Mouse (Mus musculus): ENCODE measurements around the gene Serpind1. TPM values are rescaled to one million over a fixed set of nuclear protein-coding genes. Genes with fewer than 3 reads are reported as not detected.

Serpind1 gene
- polyA plus RNA-seq (2014; fragmentation: Nextera tagmentation; extraction: Ambion mirVana) = 0.15 and 0.23 TPM in 2 replicates

GRCm38 (mm10) chr16:17331116-17331515 lies at the start of gene Serpind1:
Serpind1 (plus strand) TSS chr16:17331371.
- H3K9ac ChIP-seq (ENCODE audit: low read length) = no peak within 1 kb of the TSS
- H3K4me2 ChIP-seq (ENCODE audit: low read depth) = no peak within 1 kb of the TSS
- H3K36me3 ChIP-seq (ENCODE audit: control insufficient read depth, insufficient read depth, low read length) = no peaks in the 10 kb centered on the region
- H3K4me3 ChIP-seq (ENCODE audit: low read depth, low read length) = no peak within 1 kb of the TSS
- H3K27me3 ChIP-seq (ENCODE audit: control insufficient read depth, insufficient read depth, low read length) = no peaks in the 10 kb centered on the region
- H3K4me1 ChIP-seq (ENCODE audit: control insufficient read depth, insufficient read depth, low read length) = no peaks in the 10 kb centered on the region
- DNase-seq (ENCODE audit: low spot score) (no peak), ATAC-seq (ENCODE audit: insufficient read depth, low FRiP score, low TSS enrichment) (no peak)
- 79% methylated on average over 2 of the region's 2 CpGs for WGBS
- no peak within 1 kb of the TSS for H3K27ac ChIP-seq (ENCODE audit: low read depth, low read length)
- H3K9me3 ChIP-seq (ENCODE audit: control insufficient read depth, low read length) = no peaks in the 10 kb centered on the region

GRCm38 (mm10) chr16:17283151-17283550 lies 48.0 kb upstream of the Serpind1 start:
- DNase-seq (ENCODE audit: low spot score) = no peak
- no peak overlapping the region for H3K9ac ChIP-seq (ENCODE audit: low read length)
- no peak for ATAC-seq (ENCODE audit: insufficient read depth, low FRiP score, low TSS enrichment)
- no peaks in the 10 kb centered on the region for H3K9me3 ChIP-seq (ENCODE audit: control insufficient read depth, low read length)
- no peak overlapping the region for H3K4me2 ChIP-seq (ENCODE audit: low read depth)
- peaks cover 9% of the 10 kb centered on the region for H3K27me3 ChIP-seq (ENCODE audit: control insufficient read depth, insufficient read depth, low read length)
- H3K27ac ChIP-seq (ENCODE audit: low read depth, low read length) = no peak overlapping the region
- WGBS = 89% methylated on average over 6 of the region's 6 CpGs
- peaks cover 2% of the 10 kb centered on the region; the same call in 1 of the 2 replicates for H3K4me1 ChIP-seq (ENCODE audit: control insufficient read depth, insufficient read depth, low read length)
- H3K36me3 ChIP-seq (ENCODE audit: control insufficient read depth, insufficient read depth, low read length) = peaks cover 8% of the 10 kb centered on the region
- H3K4me3 ChIP-seq (ENCODE audit: low read depth, low read length) = no peak overlapping the region

- H3K27ac ChIP-seq (ENCODE audit: low read depth, low read length) = no peak overlapping the region
- no peaks in the 10 kb centered on the region for H3K4me1 ChIP-seq (ENCODE audit: control insufficient read depth, insufficient read depth, low read length)
- H3K4me2 ChIP-seq (ENCODE audit: low read depth) = no peak overlapping the region
- H3K4me3 ChIP-seq (ENCODE audit: low read depth, low read length) = no peak overlapping the region
- H3K36me3 ChIP-seq (ENCODE audit: control insufficient read depth, insufficient read depth, low read length) = peaks cover 10% of the 10 kb centered on the region
- 94% methylated on average over 2 of the region's 2 CpGs for whole genome bisulfite sequencing
- no peak for DNase-seq (ENCODE audit: low spot score)
- no peaks in the 10 kb centered on the region for H3K9me3 ChIP-seq (ENCODE audit: control insufficient read depth, low read length)
- ATAC-seq (ENCODE audit: insufficient read depth, low FRiP score, low TSS enrichment) = no peak
- H3K27me3 ChIP-seq (ENCODE audit: control insufficient read depth, insufficient read depth, low read length) = no peaks in the 10 kb centered on the region
- H3K9ac ChIP-seq (ENCODE audit: low read length) = no peak overlapping the region
Observed at GRCm38 (mm10) chr16:17287103-17287502, 44.1 kb upstream of the Serpind1 start.

- DNase-seq (ENCODE audit: low spot score) = no peak
- WGBS = 97% methylated on average over 2 of the region's 2 CpGs
- H3K36me3 ChIP-seq (ENCODE audit: control insufficient read depth, insufficient read depth, low read length) = peaks cover 5% of the 10 kb centered on the region
- no peaks in the 10 kb centered on the region for H3K9me3 ChIP-seq (ENCODE audit: control insufficient read depth, low read length)
- H3K4me1 ChIP-seq (ENCODE audit: control insufficient read depth, insufficient read depth, low read length) = no peaks in the 10 kb centered on the region
- H3K9ac ChIP-seq (ENCODE audit: low read length) = no peak overlapping the region
- no peak overlapping the region for H3K4me2 ChIP-seq (ENCODE audit: low read depth)
- H3K27me3 ChIP-seq (ENCODE audit: control insufficient read depth, insufficient read depth, low read length) = no peaks in the 10 kb centered on the region
- no peak overlapping the region for H3K27ac ChIP-seq (ENCODE audit: low read depth, low read length)
- H3K4me3 ChIP-seq (ENCODE audit: low read depth, low read length) = no peak overlapping the region
- ATAC-seq (ENCODE audit: insufficient read depth, low FRiP score, low TSS enrichment) = no peak
Observed at GRCm38 (mm10) chr16:17291016-17291415, 40.2 kb upstream of the Serpind1 start.

DNA sequence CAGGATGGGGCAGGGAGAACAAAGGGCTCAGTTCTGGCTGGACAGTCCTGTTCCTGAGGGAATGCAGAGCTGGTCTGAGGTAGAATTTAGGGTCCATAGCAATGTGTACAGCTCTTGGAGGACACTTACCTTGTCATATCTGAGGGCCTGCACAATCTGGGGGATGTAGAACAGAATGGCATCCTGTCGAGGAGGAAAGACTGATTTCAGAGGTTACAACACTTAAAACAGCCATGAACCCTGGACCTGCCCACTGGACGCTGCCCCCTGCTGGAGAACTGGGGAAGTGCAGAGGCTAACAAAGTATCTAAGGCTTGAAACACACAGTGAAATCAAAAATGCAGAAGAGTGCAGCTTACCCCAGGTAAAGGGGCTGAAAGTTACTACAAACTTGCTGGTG lies 38.4 kb upstream of the Serpind1 start:
- peaks cover 4% of the 10 kb centered on the region for H3K36me3 ChIP-seq (ENCODE audit: control insufficient read depth, insufficient read depth, low read length)
- H3K4me3 ChIP-seq (ENCODE audit: low read depth, low read length) = no peak overlapping the region
- no peak overlapping the region for H3K4me2 ChIP-seq (ENCODE audit: low read depth)
- H3K27me3 ChIP-seq (ENCODE audit: control insufficient read depth, insufficient read depth, low read length) = no peaks in the 10 kb centered on the region
- H3K27ac ChIP-seq (ENCODE audit: low read depth, low read length) = no peak overlapping the region
- no peaks in the 10 kb centered on the region for H3K9me3 ChIP-seq (ENCODE audit: control insufficient read depth, low read length)
- ATAC-seq (ENCODE audit: insufficient read depth, low FRiP score, low TSS enrichment) = no peak
- no peaks in the 10 kb centered on the region for H3K4me1 ChIP-seq (ENCODE audit: control insufficient read depth, insufficient read depth, low read length)
- WGBS = 5% methylated on average over 2 of the region's 2 CpGs
- DNase-seq (ENCODE audit: low spot score) = peak; percentile 80
- H3K9ac ChIP-seq (ENCODE audit: low read length) = no peak overlapping the region

GRCm38 (mm10) chr16:17300818-17301217 lies 30.4 kb upstream of the Serpind1 start:
- H3K4me2 ChIP-seq (ENCODE audit: low read depth) = no peak overlapping the region
- no peak overlapping the region for H3K9ac ChIP-seq (ENCODE audit: low read length)
- H3K27me3 ChIP-seq (ENCODE audit: control insufficient read depth, insufficient read depth, low read length) = no peaks in the 10 kb centered on the region
- ATAC-seq (ENCODE audit: insufficient read depth, low FRiP score, low TSS enrichment) (no peak), DNase-seq (ENCODE audit: low spot score) (no peak)
- no peak overlapping the region for H3K27ac ChIP-seq (ENCODE audit: low read depth, low read length)
- H3K4me1 ChIP-seq (ENCODE audit: control insufficient read depth, insufficient read depth, low read length) = no peaks in the 10 kb centered on the region
- 93% methylated on average over 3 of the region's 3 CpGs for WGBS
- H3K9me3 ChIP-seq (ENCODE audit: control insufficient read depth, low read length) = no peaks in the 10 kb centered on the region
- H3K36me3 ChIP-seq (ENCODE audit: control insufficient read depth, insufficient read depth, low read length) = peaks cover 4% of the 10 kb centered on the region
- no peak overlapping the region for H3K4me3 ChIP-seq (ENCODE audit: low read depth, low read length)

GRCm38 (mm10) chr16:17303521-17304245 lies 27.5 kb upstream of the Serpind1 start:
- Histone ChIP-seq H3K9ac (ENCODE audit: low read length) (no peak overlapping the region), H3K4me3 (ENCODE audit: low read depth, low read length) (no peak overlapping the region), H3K27me3 (ENCODE audit: control insufficient read depth, insufficient read depth, low read length) (no peaks in the 10 kb centered on the region), H3K27ac (ENCODE audit: low read depth, low read length) (no peak overlapping the region), H3K4me1 (ENCODE audit: control insufficient read depth, insufficient read depth, low read length) (no peaks in the 10 kb centered on the region), H3K4me2 (ENCODE audit: low read depth) (no peak overlapping the region), H3K9me3 (ENCODE audit: control insufficient read depth, low read length) (no peaks in the 10 kb centered on the region), H3K36me3 (ENCODE audit: control insufficient read depth, insufficient read depth, low read length) (peaks cover 7% of the 10 kb centered on the region; the same call in 1 of the 2 replicates)
- DNase-seq (ENCODE audit: low spot score) (no peak), ATAC-seq (ENCODE audit: insufficient read depth, low FRiP score, low TSS enrichment) (no peak)
- WGBS = 84% methylated on average over 5 of the region's 5 CpGs

DNA sequence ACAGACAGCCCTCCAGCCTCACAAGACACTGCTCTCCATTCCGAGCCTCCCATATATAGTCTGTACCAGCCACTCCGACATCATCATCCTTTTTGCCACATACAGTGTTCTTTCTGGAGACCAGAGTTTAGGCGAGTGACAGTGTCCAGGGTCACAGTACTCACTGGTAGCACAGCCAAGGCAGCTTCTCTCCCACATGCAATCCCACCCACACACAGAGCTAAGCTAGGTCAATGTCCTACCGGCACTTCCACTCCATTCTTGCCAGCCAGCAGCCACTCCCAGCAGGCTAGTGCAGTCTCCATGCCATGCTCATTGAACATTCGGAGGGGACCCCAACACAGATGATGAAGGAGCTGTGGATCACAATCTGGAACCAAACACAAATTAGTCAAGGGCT lies 23.7 kb upstream of the Serpind1 start:
- Histone ChIP-seq H3K4me2 (ENCODE audit: low read depth) (no peak overlapping the region), H3K27me3 (ENCODE audit: control insufficient read depth, insufficient read depth, low read length) (no peaks in the 10 kb centered on the region), H3K9me3 (ENCODE audit: control insufficient read depth, low read length) (no peaks in the 10 kb centered on the region), H3K4me1 (ENCODE audit: control insufficient read depth, insufficient read depth, low read length) (no peaks in the 10 kb centered on the region), H3K4me3 (ENCODE audit: low read depth, low read length) (no peak overlapping the region), H3K36me3 (ENCODE audit: control insufficient read depth, insufficient read depth, low read length) (peaks cover 9% of the 10 kb centered on the region; the same call in 1 of the 2 replicates), H3K27ac (ENCODE audit: low read depth, low read length) (no peak overlapping the region), H3K9ac (ENCODE audit: low read length) (no peak overlapping the region)
- DNase-seq (ENCODE audit: low spot score) (no peak), ATAC-seq (ENCODE audit: insufficient read depth, low FRiP score, low TSS enrichment) (no peak)
- 97% methylated on average over 5 of the region's 5 CpGs for WGBS

DNA sequence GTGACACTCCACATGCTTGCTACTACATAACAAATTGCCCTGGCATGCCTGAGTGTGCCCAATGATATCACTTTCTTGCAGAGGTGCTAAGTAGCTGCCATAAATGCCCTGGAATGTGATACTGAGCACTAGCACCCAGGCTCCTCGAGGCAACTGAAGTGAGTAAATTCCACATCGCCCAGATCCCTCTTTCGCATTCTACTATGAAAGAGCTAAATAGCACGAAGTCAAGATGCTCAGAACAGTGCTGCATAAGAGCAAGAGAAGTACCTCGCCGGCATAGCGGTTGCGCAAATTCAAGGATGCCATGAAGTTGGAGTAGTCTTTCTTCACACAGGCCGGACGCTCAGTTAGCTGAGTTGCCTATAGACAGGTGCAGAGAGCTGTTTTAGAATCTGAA lies 22.1 kb upstream of the Serpind1 start:
- Histone ChIP-seq H3K9me3 (ENCODE audit: control insufficient read depth, low read length) (no peaks in the 10 kb centered on the region), H3K36me3 (ENCODE audit: control insufficient read depth, insufficient read depth, low read length) (peaks cover 7% of the 10 kb centered on the region; the same call in 1 of the 2 replicates), H3K4me1 (ENCODE audit: control insufficient read depth, insufficient read depth, low read length) (no peaks in the 10 kb centered on the region), H3K27me3 (ENCODE audit: control insufficient read depth, insufficient read depth, low read length) (no peaks in the 10 kb centered on the region), H3K27ac (ENCODE audit: low read depth, low read length) (no peak overlapping the region), H3K9ac (ENCODE audit: low read length) (no peak overlapping the region), H3K4me2 (ENCODE audit: low read depth) (no peak overlapping the region), H3K4me3 (ENCODE audit: low read depth, low read length) (no peak overlapping the region)
- DNase-seq (ENCODE audit: low spot score) = no peak
- 94% methylated on average over 10 of the region's 10 CpGs for WGBS
- ATAC-seq (ENCODE audit: insufficient read depth, low FRiP score, low TSS enrichment) = no peak

All from neural tube, embryonic 11.5 days (tissue).